Mouse (Mus musculus) liver, adult 2 months (tissue): ENCODE results near the gene Crb1.

Experiments used
- CTCF ChIP-seq: fragments of 200-500 bp; IDR thresholded peaks from 2 replicates; pipeline ENCODE4 v1.5.1; 2011; ENCODE audit warnings: low read depth, low read length, control low read depth
- POLR2A ChIP-seq: fragments of 200-500 bp; IDR thresholded peaks from 2 replicates; pipeline ENCODE4 v1.6.1; 2011; ENCODE audit warnings: low read length, control low read depth; ENCODE audit not compliant: insufficient read depth; ENCODE audit errors: extremely low read depth

DNA sequence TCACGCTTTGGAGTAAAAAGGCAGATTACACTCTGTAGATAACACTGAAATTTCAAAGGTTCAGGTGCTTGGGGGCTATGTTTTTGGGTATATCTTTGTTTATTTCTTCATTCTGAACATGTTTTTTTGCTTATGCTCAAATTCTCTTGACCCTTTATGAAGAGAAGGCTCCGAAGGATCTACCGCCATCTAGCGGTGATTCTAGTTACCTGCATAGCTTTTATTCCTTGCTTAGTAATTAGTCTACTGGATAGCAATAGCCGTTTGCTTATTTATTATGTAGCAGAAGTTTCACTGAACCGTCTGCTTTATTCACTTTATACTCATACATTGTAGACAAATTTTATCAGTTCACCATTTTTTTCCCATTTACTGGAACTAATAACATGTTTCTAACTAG is 109.1 kb downstream of the Crb1 start:
- TF ChIP-seq POLR2A = no peak
- TF ChIP-seq CTCF = peak; percentile 27; the same call in 1 of the 2 replicates
